Mouse (Mus musculus) olfactory bulb, adult 2 months (tissue): ENCODE measurements around the gene Myo9a.

Experiments
- CTCF ChIP-seq: fragments of 200-500 bp; IDR thresholded peaks from 2 replicates; pipeline ENCODE4 v1.5.1; 2012; ENCODE audit warnings: low read depth, mild to moderate bottlenecking, low read length, moderate library complexity; ENCODE audit not compliant: insufficient read depth
- POLR2A ChIP-seq: fragments of 200-500 bp; IDR thresholded peaks from 2 replicates; pipeline ENCODE4 v1.6.1; 2012; ENCODE audit warnings: mild to moderate bottlenecking, low read depth, low read length, moderate library complexity; ENCODE audit not compliant: insufficient read depth

DNA sequence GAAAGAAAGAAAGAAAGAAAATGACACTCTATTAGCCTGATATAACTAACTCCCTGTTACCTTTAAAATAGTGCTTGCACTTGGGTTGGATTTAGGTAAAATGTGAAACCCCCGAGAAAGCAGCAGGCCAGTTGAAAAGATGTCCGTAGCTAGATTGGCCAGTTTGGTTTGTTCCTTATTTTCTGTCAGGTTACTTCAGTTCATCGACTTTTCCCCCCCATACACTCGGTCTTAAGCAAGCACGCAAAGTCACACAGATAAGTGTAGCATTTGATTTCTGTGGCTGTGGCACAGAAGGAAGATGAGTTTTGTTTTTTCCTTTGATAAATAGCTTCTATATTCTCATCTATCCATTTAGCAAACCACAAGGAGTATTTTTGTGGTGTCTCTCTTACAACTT, 19.6 kb upstream of the Myo9a start:
- TF ChIP-seq POLR2A (no peak), CTCF (no peak)
